Mouse (Mus musculus): ENCODE results near the gene Kcnj4. TPM values are rescaled to one million over a fixed set of nuclear protein-coding genes. Genes with fewer than 3 reads are reported as not detected.

Kcnj4 gene
- polyA plus RNA-seq (2012; rRNA removed): 115 and 120 TPM in 2 replicates

GRCm38 (mm10) chr15:79504707-79505452 is at the start of gene Kcnj4:
Kcnj4 (minus strand) TSS chr15:79505241.
- TF ChIP-seq POLR2A (IDR thresholded peaks at IDR 0.05; ENCODE audit: extremely low read depth, insufficient read depth, low read length) (no peak), CTCF (IDR thresholded peaks at IDR 0.05; ENCODE audit: extremely low read depth, insufficient read depth, low read length) (no peak)
- H3K4me3 ChIP-seq (ENCODE audit: insufficient read depth, low read length): peak within 1 kb of the TSS; percentile 93
- H3K4me1 ChIP-seq (ENCODE audit: control insufficient read depth, insufficient read depth, low read length): peaks cover 2% of the 10 kb centered on the region
- H3K27ac ChIP-seq (ENCODE audit: insufficient read depth, low read length): peak within 1 kb of the TSS; percentile 78

- no peak overlapping the region for H3K27ac ChIP-seq (ENCODE audit: insufficient read depth, low read length)
- TF ChIP-seq POLR2A (IDR thresholded peaks at IDR 0.05; ENCODE audit: extremely low read depth, insufficient read depth, low read length) (no peak), CTCF (IDR thresholded peaks at IDR 0.05; ENCODE audit: extremely low read depth, insufficient read depth, low read length) (no peak)
Measured at GRCm38 (mm10) chr15:79552566-79552965, 47.5 kb upstream of the Kcnj4 start.

GRCm38 (mm10) chr15:79548226-79548625 is 43.2 kb upstream of the Kcnj4 start:
- Histone ChIP-seq H3K4me1 (ENCODE audit: control insufficient read depth, insufficient read depth, low read length) (no peaks in the 10 kb centered on the region; the same call in 1 of the 2 replicates), H3K27ac (ENCODE audit: insufficient read depth, low read length) (no peak overlapping the region), H3K4me3 (ENCODE audit: insufficient read depth, low read length) (no peak overlapping the region)
- TF ChIP-seq POLR2A (IDR thresholded peaks at IDR 0.05; ENCODE audit: extremely low read depth, insufficient read depth, low read length): no peak
- TF ChIP-seq CTCF (IDR thresholded peaks at IDR 0.05; ENCODE audit: extremely low read depth, insufficient read depth, low read length): no peak

More at GRCm38 (mm10) chr15:79552566-79552965, 47.5 kb upstream of the Kcnj4 start:
- H3K4me1 ChIP-seq (ENCODE audit: control insufficient read depth, insufficient read depth, low read length): no peaks in the 10 kb centered on the region
- no peak overlapping the region for H3K4me3 ChIP-seq (ENCODE audit: insufficient read depth, low read length)

- no peak for TF ChIP-seq POLR2A (IDR thresholded peaks at IDR 0.05; ENCODE audit: extremely low read depth, insufficient read depth, low read length)
- H3K27ac ChIP-seq (ENCODE audit: insufficient read depth, low read length): peak overlapping the region; percentile 92
- no peaks in the 10 kb centered on the region; the same call in 1 of the 2 replicates for H3K4me1 ChIP-seq (ENCODE audit: control insufficient read depth, insufficient read depth, low read length)
- H3K4me3 ChIP-seq (ENCODE audit: insufficient read depth, low read length): peak overlapping the region; percentile 84
Measured at GRCm38 (mm10) chr15:79547289-79547820, 42.3 kb upstream of the Kcnj4 start.

GRCm38 (mm10) chr15:79546410-79547288 is 41.6 kb upstream of the Kcnj4 start, which contains the start of gene Ddx17:
Ddx17 (minus strand) TSS chr15:79546741.
- peak; percentile 93 for TF ChIP-seq POLR2A (IDR thresholded peaks at IDR 0.05; ENCODE audit: extremely low read depth, insufficient read depth, low read length)
- no peak for TF ChIP-seq CTCF (IDR thresholded peaks at IDR 0.05; ENCODE audit: extremely low read depth, insufficient read depth, low read length)
- H3K27ac ChIP-seq (ENCODE audit: insufficient read depth, low read length): peak within 1 kb of the TSS; percentile 99
- no peaks in the 10 kb centered on the region; the same call in 1 of the 2 replicates for H3K4me1 ChIP-seq (ENCODE audit: control insufficient read depth, insufficient read depth, low read length)
- peak within 1 kb of the TSS; percentile 84 for H3K4me3 ChIP-seq (ENCODE audit: insufficient read depth, low read length)

GRCm38 (mm10) chr15:79545921-79546399 is 40.9 kb upstream of the Kcnj4 start:
- H3K4me1 ChIP-seq (ENCODE audit: control insufficient read depth, insufficient read depth, low read length): no peaks in the 10 kb centered on the region; the same call in 1 of the 2 replicates
- H3K27ac ChIP-seq (ENCODE audit: insufficient read depth, low read length): peak overlapping the region; percentile 99
- H3K4me3 ChIP-seq (ENCODE audit: insufficient read depth, low read length): peak overlapping the region; percentile 84
- TF ChIP-seq POLR2A (IDR thresholded peaks at IDR 0.05; ENCODE audit: extremely low read depth, insufficient read depth, low read length) (no peak), CTCF (IDR thresholded peaks at IDR 0.05; ENCODE audit: extremely low read depth, insufficient read depth, low read length) (no peak)

GRCm38 (mm10) chr15:79545496-79545895 is 40.5 kb upstream of the Kcnj4 start:
- H3K27ac ChIP-seq (ENCODE audit: insufficient read depth, low read length): peak overlapping the region; percentile 90; the same call in 1 of the 2 replicates
- H3K4me3 ChIP-seq (ENCODE audit: insufficient read depth, low read length): peak overlapping the region; percentile 84
- H3K4me1 ChIP-seq (ENCODE audit: control insufficient read depth, insufficient read depth, low read length): no peaks in the 10 kb centered on the region; the same call in 1 of the 2 replicates
- TF ChIP-seq POLR2A (IDR thresholded peaks at IDR 0.05; ENCODE audit: extremely low read depth, insufficient read depth, low read length): no peak
- no peak for TF ChIP-seq CTCF (IDR thresholded peaks at IDR 0.05; ENCODE audit: extremely low read depth, insufficient read depth, low read length)

GRCm38 (mm10) chr15:79543968-79544367 is 38.9 kb upstream of the Kcnj4 start:
- H3K4me1 ChIP-seq (ENCODE audit: control insufficient read depth, insufficient read depth, low read length): no peaks in the 10 kb centered on the region; the same call in 1 of the 2 replicates
- TF ChIP-seq POLR2A (IDR thresholded peaks at IDR 0.05; ENCODE audit: extremely low read depth, insufficient read depth, low read length): no peak
- TF ChIP-seq CTCF (IDR thresholded peaks at IDR 0.05; ENCODE audit: extremely low read depth, insufficient read depth, low read length): no peak
- H3K27ac ChIP-seq (ENCODE audit: insufficient read depth, low read length): no peak overlapping the region
- H3K4me3 ChIP-seq (ENCODE audit: insufficient read depth, low read length): no peak overlapping the region

GRCm38 (mm10) chr15:79533796-79534195 is 28.8 kb upstream of the Kcnj4 start:
- Histone ChIP-seq H3K4me3 (ENCODE audit: insufficient read depth, low read length) (no peak overlapping the region), H3K27ac (ENCODE audit: insufficient read depth, low read length) (no peak overlapping the region), H3K4me1 (ENCODE audit: control insufficient read depth, insufficient read depth, low read length) (no peaks in the 10 kb centered on the region)
- no peak for TF ChIP-seq POLR2A (IDR thresholded peaks at IDR 0.05; ENCODE audit: extremely low read depth, insufficient read depth, low read length)
- TF ChIP-seq CTCF (IDR thresholded peaks at IDR 0.05; ENCODE audit: extremely low read depth, insufficient read depth, low read length): no peak
